Mouse (Mus musculus): ENCODE data around the gene Tfcp2. TPM values are rescaled to one million over a fixed set of nuclear protein-coding genes. Genes with fewer than 3 reads are reported as not detected.
"Not testable (repeated sequence)": the region's sequence is repeated elsewhere in the genome, so short reads cannot be mapped to it uniquely, and the experiment has no call there.

Tfcp2 gene
- polyA plus RNA-seq, 1 experiment from 2014 or later, result 48.4 TPM

GRCm38 (mm10) chr15:100508454-100509167 lies 43.2 kb downstream of the Tfcp2 start:
- H3K27me3 ChIP-seq, result no peaks in the 10 kb centered on the region
- no peak overlapping the region for H3K27ac ChIP-seq
- peaks cover 90% of the 10 kb centered on the region for H3K36me3 ChIP-seq
- H3K4me1 ChIP-seq (replicated peaks), result no peaks in the 10 kb centered on the region
- H3K9ac ChIP-seq (replicated peaks), result no peak overlapping the region
- WGBS, result 93% methylated on average over 13 of the region's 13 CpGs
- H3K4me3 ChIP-seq (replicated peaks), result no peak overlapping the region
- no peak overlapping the region for H3K4me2 ChIP-seq (replicated peaks)
- H3K9me3 ChIP-seq, result no peaks in the 10 kb centered on the region
- ATAC-seq, result no peak

DNA sequence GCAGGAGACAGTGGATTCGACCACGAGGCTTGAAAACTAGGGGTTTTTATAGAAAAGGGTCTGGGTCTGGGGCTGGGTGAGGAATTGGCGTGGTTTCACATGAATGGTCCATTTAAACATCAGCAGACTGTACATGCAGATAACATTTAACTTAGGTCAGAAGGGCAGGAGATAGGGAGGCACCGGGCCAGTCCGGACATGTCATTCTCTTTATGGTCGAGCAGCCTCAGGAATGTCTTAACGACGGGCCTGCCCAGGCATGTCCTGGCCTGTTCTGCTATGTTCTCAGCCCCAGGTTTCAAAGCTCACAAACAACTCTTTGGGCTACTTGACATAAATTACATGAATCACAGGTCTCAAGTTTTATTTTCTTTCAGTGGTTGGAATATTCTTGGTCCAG lies 52.3 kb downstream of the Tfcp2 start:
- H3K27ac ChIP-seq; ATAC-seq; H3K9ac ChIP-seq (replicated peaks); H3K4me1 ChIP-seq (replicated peaks); H3K27me3 ChIP-seq; H3K4me3 ChIP-seq (replicated peaks); H3K9me3 ChIP-seq; H3K4me2 ChIP-seq (replicated peaks): not testable (repeated sequence)
- WGBS, result 92% methylated on average over 8 of the region's 8 CpGs
- peaks cover 22% of the 10 kb centered on the region for H3K36me3 ChIP-seq

DNA sequence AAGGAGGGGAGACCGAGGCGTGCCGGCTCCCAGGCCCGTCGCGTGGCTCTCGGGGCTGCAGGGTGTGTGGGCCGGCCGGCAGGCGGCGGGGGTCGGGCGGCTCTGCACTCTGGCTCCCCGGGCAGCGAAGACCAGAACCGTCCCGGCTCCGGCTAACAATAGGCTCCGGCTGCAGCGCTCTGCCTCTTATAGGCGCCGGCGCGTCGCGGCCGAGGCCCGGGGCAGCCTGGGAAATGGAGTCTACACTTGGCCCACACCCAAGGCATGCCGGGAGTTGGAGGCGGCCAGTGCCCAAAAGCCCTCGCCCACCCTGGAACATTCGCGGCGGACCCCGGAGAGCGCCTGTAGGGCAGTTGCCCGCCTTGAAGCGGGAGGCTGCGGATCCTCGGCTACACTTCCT lies 56.7 kb downstream of the Tfcp2 start, which contains the start of gene Csrnp2:
TSS of gene Csrnp2 (minus strand) at position 387 of the 400 bp plus-strand sequence.
- Histone ChIP-seq H3K9ac (replicated peaks) (peak within 1 kb of the TSS; percentile 97), H3K4me3 (replicated peaks) (peak within 1 kb of the TSS; percentile 85), H3K4me2 (replicated peaks) (peak within 1 kb of the TSS; percentile 77), H3K4me1 (replicated peaks) (peaks cover 41% of the 10 kb centered on the region), H3K27ac (peak within 1 kb of the TSS; percentile 99), H3K9me3 (no peaks in the 10 kb centered on the region), H3K27me3 (no peaks in the 10 kb centered on the region), H3K36me3 (0 out of 2 replicates have a peak, but pooled peaks cover 4% of the 10 kb centered on the region)
- WGBS, result under 1% methylated on average over 40 of the region's 40 CpGs
- peak; percentile 99 for ATAC-seq

- Histone ChIP-seq H3K9ac (replicated peaks) (peak overlapping the region; percentile 97), H3K4me2 (replicated peaks) (peak overlapping the region; percentile 77), H3K27ac (peak overlapping the region; percentile 99), H3K4me3 (replicated peaks) (peak overlapping the region; percentile 85), H3K9me3 (no peaks in the 10 kb centered on the region), H3K4me1 (replicated peaks) (peaks cover 44% of the 10 kb centered on the region), H3K27me3 (no peaks in the 10 kb centered on the region), H3K36me3 (0 out of 2 replicates have a peak, but pooled peaks cover 4% of the 10 kb centered on the region)
- WGBS, result under 1% methylated on average over 29 of the region's 29 CpGs
- ATAC-seq, result peak; percentile 91
Observed at GRCm38 (mm10) chr15:100494647-100495046, 57.2 kb downstream of the Tfcp2 start.

GRCm38 (mm10) chr15:100491966-100492365 lies 59.8 kb downstream of the Tfcp2 start:
- Histone ChIP-seq H3K9me3 (no peaks in the 10 kb centered on the region), H3K9ac (replicated peaks) (no peak overlapping the region; the same call in 1 of the 2 replicates), H3K4me2 (replicated peaks) (peak overlapping the region; percentile 77), H3K27ac (no peak overlapping the region), H3K4me1 (replicated peaks) (peaks cover 49% of the 10 kb centered on the region), H3K27me3 (no peaks in the 10 kb centered on the region), H3K4me3 (replicated peaks) (peak overlapping the region; percentile 7; the same call in 1 of the 2 replicates), H3K36me3 (peaks cover 20% of the 10 kb centered on the region)
- 76% methylated on average over 9 of the region's 9 CpGs for WGBS
- no peak for ATAC-seq

- no peaks in the 10 kb centered on the region for H3K27me3 ChIP-seq
- peaks cover 47% of the 10 kb centered on the region for H3K36me3 ChIP-seq
- H3K4me2 ChIP-seq (replicated peaks), result no peak overlapping the region
- no peaks in the 10 kb centered on the region for H3K9me3 ChIP-seq
- no peak for ATAC-seq
- H3K27ac ChIP-seq, result no peak overlapping the region
- H3K4me1 ChIP-seq (replicated peaks), result peaks cover 56% of the 10 kb centered on the region
- H3K4me3 ChIP-seq (replicated peaks), result no peak overlapping the region
- 85% methylated on average over 15 of the region's 15 CpGs for WGBS
- no peak overlapping the region for H3K9ac ChIP-seq (replicated peaks)
Observed at GRCm38 (mm10) chr15:100489263-100489662, 62.5 kb downstream of the Tfcp2 start.

- not testable (repeated sequence) for H3K27ac ChIP-seq; H3K4me2 ChIP-seq (replicated peaks); H3K27me3 ChIP-seq; H3K4me3 ChIP-seq (replicated peaks); H3K9me3 ChIP-seq; H3K9ac ChIP-seq (replicated peaks); ATAC-seq
- WGBS, result 90% methylated on average over 1 of the region's 1 CpGs
- Histone ChIP-seq H3K4me1 (replicated peaks) (peaks cover 47% of the 10 kb centered on the region), H3K36me3 (peaks cover 56% of the 10 kb centered on the region)
Observed at GRCm38 (mm10) chr15:100488297-100488696, 63.5 kb downstream of the Tfcp2 start.

GRCm38 (mm10) chr15:100487050-100487449 lies 64.8 kb downstream of the Tfcp2 start:
- H3K27me3 ChIP-seq, result no peaks in the 10 kb centered on the region
- no peak overlapping the region for H3K4me2 ChIP-seq (replicated peaks)
- no peak overlapping the region for H3K27ac ChIP-seq
- WGBS, result 86% methylated on average over 2 of the region's 2 CpGs
- H3K9me3 ChIP-seq, result no peaks in the 10 kb centered on the region
- H3K36me3 ChIP-seq, result peaks cover 68% of the 10 kb centered on the region
- ATAC-seq, result no peak
- no peak overlapping the region for H3K4me3 ChIP-seq (replicated peaks)
- peaks cover 35% of the 10 kb centered on the region for H3K4me1 ChIP-seq (replicated peaks)
- H3K9ac ChIP-seq (replicated peaks), result no peak overlapping the region

DNA sequence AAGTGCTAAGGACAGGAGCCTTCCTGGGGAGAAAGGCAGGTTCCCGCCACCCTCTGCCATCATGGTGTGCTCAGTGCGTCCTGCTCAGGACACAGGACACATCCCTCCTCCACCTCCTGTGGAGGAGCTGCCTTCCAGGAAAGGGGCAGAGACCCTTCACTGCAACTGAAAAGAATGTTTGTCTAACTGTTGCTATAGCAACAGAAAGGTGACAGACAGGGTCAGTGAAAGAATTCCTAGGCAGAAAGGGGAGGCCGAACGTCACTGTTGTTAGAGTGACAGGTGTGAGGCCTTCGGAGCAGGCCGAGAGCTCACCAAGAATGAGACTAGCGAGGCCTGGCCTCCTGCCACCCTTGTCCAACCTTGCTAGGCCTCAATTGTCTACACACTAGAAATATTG lies 65.4 kb downstream of the Tfcp2 start:
- WGBS, result 13% methylated on average over 7 of the region's 7 CpGs
- no peak overlapping the region for H3K9ac ChIP-seq (replicated peaks)
- peaks cover 74% of the 10 kb centered on the region for H3K36me3 ChIP-seq

GRCm38 (mm10) chr15:100485576-100485975 lies 66.2 kb downstream of the Tfcp2 start:
- Histone ChIP-seq H3K27me3 (no peaks in the 10 kb centered on the region), H3K4me1 (replicated peaks) (peaks cover 20% of the 10 kb centered on the region), H3K9me3 (no peaks in the 10 kb centered on the region), H3K4me3 (replicated peaks) (no peak overlapping the region), H3K27ac (no peak overlapping the region), H3K9ac (replicated peaks) (no peak overlapping the region), H3K4me2 (replicated peaks) (no peak overlapping the region), H3K36me3 (peaks cover 83% of the 10 kb centered on the region)
- WGBS, result 94% methylated on average over 3 of the region's 3 CpGs
- ATAC-seq, result no peak

More for the DNA sequence above, 65.4 kb downstream of the Tfcp2 start:
- Histone ChIP-seq H3K27ac (no peak overlapping the region), H3K27me3 (no peaks in the 10 kb centered on the region), H3K9me3 (no peaks in the 10 kb centered on the region), H3K4me2 (replicated peaks) (no peak overlapping the region), H3K4me3 (replicated peaks) (no peak overlapping the region), H3K4me1 (replicated peaks) (peaks cover 29% of the 10 kb centered on the region)
- no peak for ATAC-seq

- Histone ChIP-seq H3K4me3 (replicated peaks) (no peak overlapping the region), H3K27me3 (no peaks in the 10 kb centered on the region), H3K9me3 (no peaks in the 10 kb centered on the region), H3K27ac (no peak overlapping the region), H3K36me3 (peaks cover 96% of the 10 kb centered on the region), H3K4me1 (replicated peaks) (no peaks in the 10 kb centered on the region), H3K9ac (replicated peaks) (no peak overlapping the region), H3K4me2 (replicated peaks) (no peak overlapping the region)
- WGBS, result 87% methylated on average over 4 of the region's 4 CpGs
- no peak for ATAC-seq
Observed at GRCm38 (mm10) chr15:100478925-100479324, 72.9 kb downstream of the Tfcp2 start.

DNA sequence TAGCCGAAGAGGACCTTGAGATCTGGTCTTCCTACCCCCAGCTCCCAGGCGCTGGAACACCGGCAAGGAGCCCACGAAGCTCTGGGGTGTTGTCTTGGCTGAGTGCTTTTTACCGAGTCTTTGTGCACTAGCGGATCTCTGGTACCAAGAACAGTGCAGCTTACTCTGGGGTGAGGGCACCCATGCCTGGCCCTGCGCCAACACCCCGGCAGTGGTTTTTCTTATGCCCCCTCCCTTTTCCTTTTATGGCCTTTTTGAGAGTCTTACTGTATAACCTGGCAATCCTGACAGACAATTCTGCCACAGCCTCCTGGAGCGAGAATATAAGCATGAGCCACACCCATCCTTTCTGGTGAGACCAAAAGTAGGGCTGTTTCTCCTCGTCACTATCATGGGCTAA lies 73.5 kb downstream of the Tfcp2 start:
- H3K4me2 ChIP-seq (replicated peaks), result no peak overlapping the region
- 87% methylated on average over 10 of the region's 10 CpGs for WGBS
- H3K36me3 ChIP-seq, result peaks cover 96% of the 10 kb centered on the region
- no peaks in the 10 kb centered on the region for H3K4me1 ChIP-seq (replicated peaks)
- H3K27me3 ChIP-seq, result no peaks in the 10 kb centered on the region
- H3K9me3 ChIP-seq, result no peaks in the 10 kb centered on the region
- no peak for ATAC-seq
- no peak overlapping the region for H3K9ac ChIP-seq (replicated peaks)
- no peak overlapping the region for H3K4me3 ChIP-seq (replicated peaks)
- no peak overlapping the region for H3K27ac ChIP-seq
